Mouse (Mus musculus) kidney, adult 2 months (tissue): ENCODE results near the gene Ovgp1.

Experiments
- CTCF ChIP-seq: fragments of 200-500 bp; conservative IDR thresholded peaks from 2 replicates; pipeline ENCODE4 v1.5.1; 2011; ENCODE audit warnings: low read depth, mild to moderate bottlenecking, control low read depth, low read length, moderate library complexity, mixed read lengths; ENCODE audit not compliant: insufficient read depth, insufficient read length
- POLR2A ChIP-seq: fragments of 200-500 bp; IDR thresholded peaks from one replicate; pipeline ENCODE4 v1.6.1; 2011; ENCODE audit warnings: low read depth, low read length, control low read depth

- TF ChIP-seq CTCF (no peak), POLR2A (no peak)
Measured at GRCm38 (mm10) chr3:105951348-105951747, 22.2 kb upstream of the Ovgp1 start.
